Mouse (Mus musculus) testis, adult 2 months (tissue): ENCODE measurements around the gene Adora3.

ENCODE experiments used
- CTCF ChIP-seq: fragments of 200-500 bp; IDR thresholded peaks from 2 replicates; pipeline ENCODE4 v1.5.1; 2012; ENCODE audit warnings: low read depth, mild to moderate bottlenecking, inconsistent platforms, low read length, moderate library complexity; ENCODE audit not compliant: control insufficient read depth, insufficient read depth, insufficient replicate concordance
- POLR2A ChIP-seq: fragments of 200-500 bp; IDR thresholded peaks from 2 replicates; pipeline ENCODE4 v1.6.1; 2012; ENCODE audit warnings: low read depth, mild to moderate bottlenecking, inconsistent platforms, low read length, moderate library complexity; ENCODE audit not compliant: control insufficient read depth

DNA sequence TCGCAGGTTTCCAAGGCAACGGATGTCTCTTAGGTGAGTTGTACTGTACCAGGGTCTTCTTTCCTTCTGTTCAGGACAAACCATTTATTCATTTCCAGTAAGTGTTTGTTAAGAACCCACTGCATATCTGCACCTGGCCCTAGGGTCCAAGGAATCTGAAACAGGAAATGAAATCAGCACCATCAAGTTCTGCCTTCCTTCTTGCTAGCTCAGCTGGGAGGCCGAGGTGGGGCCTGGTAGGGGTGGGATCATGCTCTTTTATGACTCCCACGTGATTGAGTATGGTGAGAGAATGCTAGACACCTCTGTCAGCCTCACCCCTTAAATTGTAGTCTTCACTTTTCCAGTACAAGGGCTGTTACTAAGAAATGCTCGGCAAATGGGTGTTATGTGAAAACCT, 13.1 kb upstream of the Adora3 start:
- no peak for TF ChIP-seq CTCF
- no peak for TF ChIP-seq POLR2A
